Mouse (Mus musculus) limb, embryonic 11.5 days (tissue): Measurements from ENCODE around the gene Lcmt2. TPM values are rescaled to one million over a fixed set of nuclear protein-coding genes. Genes with fewer than 3 reads are reported as not detected.
A peak's percentile ranks its signal among the peaks of the same experiment; 100 is the strongest.

ENCODE experiments used
- ATAC-seq: fragments of 200-750 bp; cut with Nextera tagmentation; 2 replicates; pipeline ENCODE4 v1.8.0; 2017; ENCODE audit warnings: low read depth; ENCODE audit not compliant: insufficient number of reproducible peaks, low FRiP score, low TSS enrichment
- DNase-seq: peaks from one replicate; pipeline ENCODE4 v3.0.0-alpha.2; 2015; ENCODE audit warnings: low spot score
- H3K27ac ChIP-seq: fragments of 300-500 bp; sonication (generic); replicated peaks from 2 replicates; pipeline ENCODE4 v1.5.1; 2014; ENCODE audit warnings: low read depth, mild to moderate bottlenecking, low read length
- H3K27me3 ChIP-seq: fragments of 300-500 bp; sonication (generic); 2 replicates; pipeline ENCODE4 v1.6.1; 2014; ENCODE audit warnings: mild to moderate bottlenecking, low read length, mixed read lengths; ENCODE audit not compliant: control insufficient read depth, insufficient read depth
- H3K36me3 ChIP-seq: fragments of 300-500 bp; sonication (generic); 2 replicates; pipeline ENCODE4 v1.6.1; 2014; ENCODE audit warnings: mild to moderate bottlenecking, low read length, moderate library complexity, mixed read lengths; ENCODE audit not compliant: control insufficient read depth, insufficient read depth
- H3K4me1 ChIP-seq: fragments of 300-500 bp; sonication (generic); 2 replicates; pipeline ENCODE4 v1.6.1; 2014; ENCODE audit warnings: low read length, mixed read lengths; ENCODE audit not compliant: control insufficient read depth, insufficient read depth
- H3K4me2 ChIP-seq: fragments of 300-500 bp; sonication (generic); 2 replicates; pipeline ENCODE4 v1.6.1; 2014; ENCODE audit warnings: low read depth, mild to moderate bottlenecking, moderate library complexity; ENCODE audit not compliant: severe bottlenecking
- H3K4me3 ChIP-seq: fragments of 300-500 bp; sonication (generic); 2 replicates; pipeline ENCODE4 v1.5.1; 2014; ENCODE audit warnings: low read depth, low read length
- H3K9ac ChIP-seq: fragments of 300-500 bp; sonication (generic); 2 replicates; pipeline ENCODE4 v1.6.1; 2014; ENCODE audit warnings: mild to moderate bottlenecking, low read length
- H3K9me3 ChIP-seq: fragments of 300-500 bp; sonication (generic); 2 replicates; pipeline ENCODE4 v1.6.1; 2016; ENCODE audit warnings: low read length; ENCODE audit not compliant: control insufficient read depth
- WGBS: fragments of 180-500 bp; shearing (Covaris S2); extraction: QIAGEN DNeasy Blood & Tissue Kit; methylation state at CpG from one replicate; pipeline ENCODE4 v1.1.7; 2014; 5-methylcytosine and 5-hydroxymethylcytosine counted together
- polyA plus RNA-seq: library from polyadenylated mRNA; unstranded; fragments of >200 nt; fragmentation: Nextera tagmentation; extraction: Ambion mirVana; gene quantifications from 2 replicates; pipeline ENCODE4 v1.2.1, GENCODE M21; 2014

Gene Lcmt2
- 19.6 and 22.6 TPM in 2 replicates for polyA plus RNA-seq

GRCm38 (mm10) chr2:121140018-121140882 is at the start of gene Lcmt2, which contains the start of gene Adal:
Lcmt2 (minus strand) TSS chr2:121140653.
Adal (plus strand) TSS chr2:121140428.
- H3K27ac ChIP-seq: peak within 1 kb of the TSS; percentile 95
- peak; percentile 89 for ATAC-seq
- under 1% methylated on average over 87 of the region's 87 CpGs for WGBS
- peak within 1 kb of the TSS; percentile 84 for H3K4me2 ChIP-seq
- peak; percentile 90 for DNase-seq
- peak within 1 kb of the TSS; percentile 60 for H3K4me3 ChIP-seq
- H3K9me3 ChIP-seq: peaks cover 6% of the 10 kb centered on the region
- peaks cover 10% of the 10 kb centered on the region; the same call in 1 of the 2 replicates for H3K36me3 ChIP-seq
- H3K4me1 ChIP-seq: peaks cover 5% of the 10 kb centered on the region
- no peaks in the 10 kb centered on the region for H3K27me3 ChIP-seq
- peak within 1 kb of the TSS; percentile 84 for H3K9ac ChIP-seq

- H3K4me3 ChIP-seq: no peak overlapping the region
- H3K9ac ChIP-seq: no peak overlapping the region
- H3K36me3 ChIP-seq: peaks cover 30% of the 10 kb centered on the region
- H3K27ac ChIP-seq: no peak overlapping the region
- ATAC-seq (no peak), DNase-seq (no peak)
- WGBS: 72% methylated on average over 1 of the region's 1 CpGs
- H3K9me3 ChIP-seq: no peaks in the 10 kb centered on the region
- H3K4me2 ChIP-seq: no peak overlapping the region
- H3K4me1 ChIP-seq: no peaks in the 10 kb centered on the region
- H3K27me3 ChIP-seq: no peaks in the 10 kb centered on the region
Observed at GRCm38 (mm10) chr2:121188530-121188929, 48.1 kb upstream of the Lcmt2 start.

GRCm38 (mm10) chr2:121184142-121184541 is 43.7 kb upstream of the Lcmt2 start:
- Histone ChIP-seq H3K9me3 (no peaks in the 10 kb centered on the region), H3K36me3 (peaks cover 8% of the 10 kb centered on the region; the same call in 1 of the 2 replicates), H3K4me2 (no peak overlapping the region), H3K27ac (no peak overlapping the region), H3K4me3 (no peak overlapping the region), H3K9ac (no peak overlapping the region), H3K27me3 (no peaks in the 10 kb centered on the region), H3K4me1 (no peaks in the 10 kb centered on the region)
- no peak for ATAC-seq
- 93% methylated on average over 7 of the region's 7 CpGs for WGBS
- no peak for DNase-seq

GRCm38 (mm10) chr2:121183431-121183830 is 43.0 kb upstream of the Lcmt2 start:
- no peak overlapping the region for H3K4me3 ChIP-seq
- no peaks in the 10 kb centered on the region for H3K9me3 ChIP-seq
- H3K27me3 ChIP-seq: no peaks in the 10 kb centered on the region
- H3K36me3 ChIP-seq: peaks cover 7% of the 10 kb centered on the region; the same call in 1 of the 2 replicates
- no peaks in the 10 kb centered on the region for H3K4me1 ChIP-seq
- H3K4me2 ChIP-seq: no peak overlapping the region
- no peak overlapping the region for H3K27ac ChIP-seq
- no peak for DNase-seq
- WGBS: 86% methylated on average over 5 of the region's 5 CpGs
- no peak overlapping the region for H3K9ac ChIP-seq
- no peak for ATAC-seq

- Histone ChIP-seq H3K27ac (no peak overlapping the region), H3K36me3 (peaks cover 6% of the 10 kb centered on the region; the same call in 1 of the 2 replicates), H3K9me3 (no peaks in the 10 kb centered on the region), H3K9ac (no peak overlapping the region), H3K4me2 (no peak overlapping the region), H3K27me3 (no peaks in the 10 kb centered on the region), H3K4me1 (no peaks in the 10 kb centered on the region), H3K4me3 (no peak overlapping the region)
- 92% methylated on average over 3 of the region's 3 CpGs for WGBS
- ATAC-seq (no peak), DNase-seq (no peak)
Observed at GRCm38 (mm10) chr2:121178828-121179479, 38.5 kb upstream of the Lcmt2 start.

- no peaks in the 10 kb centered on the region for H3K9me3 ChIP-seq
- H3K36me3 ChIP-seq: no peaks in the 10 kb centered on the region; the same call in 1 of the 2 replicates
- H3K4me1 ChIP-seq: peaks cover 14% of the 10 kb centered on the region
- ATAC-seq (peak; percentile 96), DNase-seq (peak; percentile 91)
- WGBS: under 1% methylated on average over 66 of the region's 66 CpGs
- H3K4me3 ChIP-seq: peak within 1 kb of the TSS; percentile 86
- peak within 1 kb of the TSS; percentile 81 for H3K9ac ChIP-seq
- H3K27ac ChIP-seq: peak within 1 kb of the TSS; percentile 77
- peak within 1 kb of the TSS; percentile 89 for H3K4me2 ChIP-seq
- H3K27me3 ChIP-seq: no peaks in the 10 kb centered on the region
Observed at GRCm38 (mm10) chr2:121170980-121171742, 30.7 kb upstream of the Lcmt2 start, which contains the start of gene Zscan29. Zscan29 (minus strand) TSS chr2:121171125.

- H3K36me3 ChIP-seq: no peaks in the 10 kb centered on the region; the same call in 1 of the 2 replicates
- H3K9me3 ChIP-seq: no peaks in the 10 kb centered on the region
- peak; percentile 36; the same call in 1 of the 2 replicates for ATAC-seq
- H3K4me1 ChIP-seq: peaks cover 14% of the 10 kb centered on the region
- H3K27me3 ChIP-seq: no peaks in the 10 kb centered on the region
- H3K4me3 ChIP-seq: peak within 1 kb of the TSS; percentile 86
- peak within 1 kb of the TSS; percentile 81 for H3K9ac ChIP-seq
- WGBS: under 1% methylated on average over 36 of the region's 38 CpGs
- peak within 1 kb of the TSS; percentile 89 for H3K4me2 ChIP-seq
- peak; percentile 60 for DNase-seq
- H3K27ac ChIP-seq: peak within 1 kb of the TSS; percentile 77
Observed at GRCm38 (mm10) chr2:121170481-121170971, 30.1 kb upstream of the Lcmt2 start, which contains the start of gene Tubgcp4. Tubgcp4 (plus strand) TSS chr2:121170654.
